Mouse (Mus musculus) embryonic stem cell, embryonic (primary cell): ENCODE results near the gene Cadm1.

Source experiments
- CTCF ChIA-PET, 4 experiments: fragments of 300-600 bp in 2 of 4; fragments of 350-600 bp in 2 of 4; sonication (Branson Sonifier 250); formaldehyde crosslinking; loops; one replicate each; lab custom pipeline; 2022; ENCODE audit warnings: inconsistent platforms in 2 of 4; lab: Charles Lee
- POLR2A ChIA-PET, 4 experiments: fragments of 300-600 bp in 2 of 4; fragments of 350-600 bp in 2 of 4; sonication (Branson Sonifier 250); formaldehyde crosslinking; loops; one replicate each; lab custom pipeline; 2022; ENCODE audit warnings: antibody characterized with exemption in 4 of 4, inconsistent platforms in 1 of 4; lab: Charles Lee

Cadm1 gene

GRCm38 (mm10) chr9:47615049-47615448 lies 85.1 kb downstream of the Cadm1 start:
- ChIA-PET POLR2A (interaction anchor here in 1 of 4 experiments (1.2 to 1.6 kb wide), 2 partner anchors 10 to 30 kb away, joined by 3 read pairs; no protein-coding TSS in a partner anchor), CTCF (no interaction called here)

- ChIA-PET CTCF (interaction anchor here in 1 of 4 experiments (0.6 kb wide), 1 partner anchor 176 kb away, joined by 8 read pairs; no protein-coding TSS in a partner anchor), POLR2A (interaction anchor here in 1 of 4 experiments (0.7 to 2.5 kb wide), 2 partner anchors 14 to 405 kb away, joined by 3 to 12 read pairs; no protein-coding TSS in a partner anchor)
Observed at GRCm38 (mm10) chr9:47616391-47616790, 86.4 kb downstream of the Cadm1 start.

GRCm38 (mm10) chr9:47619501-47620029 lies 89.6 kb downstream of the Cadm1 start:
- CTCF ChIA-PET, result interaction anchor here in 2 of 4 experiments (0.6 to 1.0 kb wide), 2 partner anchors 10 to 89 kb away, joined by 3 to 8 read pairs; no protein-coding TSS in a partner anchor
- POLR2A ChIA-PET, result interaction anchor here in 1 of 4 experiments (0.6 to 1.5 kb wide), 3 partner anchors 8 to 82 kb away, joined by 3 read pairs; no protein-coding TSS in a partner anchor

GRCm38 (mm10) chr9:47623447-47624445 lies 93.8 kb downstream of the Cadm1 start:
- ChIA-PET CTCF (interaction anchor here in 1 of 4 experiments (0.6 to 0.9 kb wide), 2 partner anchors 35 to 455 kb away, joined by 3 to 5 read pairs; no protein-coding TSS in a partner anchor), POLR2A (interaction anchor here in 3 of 4 experiments (0.8 to 3.0 kb wide), 11 partner anchors 9 to 183 kb away, joined by 3 to 8 read pairs (median 4); partner anchors contain the start of gene Cadm1 (in 1 of the 3))

GRCm38 (mm10) chr9:47624565-47625520 lies 94.9 kb downstream of the Cadm1 start:
- POLR2A ChIA-PET, result interaction anchor here in 2 of 4 experiments (0.6 to 3.0 kb wide), 10 partner anchors 13 to 257 kb away, joined by 3 to 8 read pairs (median 5); partner anchors contain the start of gene Cadm1 (in 1 of the 2)
- CTCF ChIA-PET, result interaction anchor here in 1 of 4 experiments (0.9 kb wide), 1 partner anchor 37 kb away, joined by 3 read pairs; no protein-coding TSS in a partner anchor

GRCm38 (mm10) chr9:47625621-47626210 lies 95.7 kb downstream of the Cadm1 start:
- POLR2A ChIA-PET, result interaction anchor here in 1 of 4 experiments (0.6 to 3.0 kb wide), 10 partner anchors 8 to 258 kb away, joined by 3 to 8 read pairs (median 4); no protein-coding TSS in a partner anchor
- CTCF ChIA-PET, result no interaction called here

GRCm38 (mm10) chr9:47627966-47628365 lies 98.0 kb downstream of the Cadm1 start:
- CTCF ChIA-PET, result no interaction called here
- POLR2A ChIA-PET, result interaction anchor here in 1 of 4 experiments (1.3 kb wide), 1 partner anchor 18 kb away, joined by 4 read pairs; no protein-coding TSS in a partner anchor

GRCm38 (mm10) chr9:47628550-47628949 lies 98.6 kb downstream of the Cadm1 start:
- ChIA-PET POLR2A (interaction anchor here in 1 of 4 experiments (0.7 to 3.2 kb wide), 2 partner anchors 11 to 1109 kb away, joined by 3 to 12 read pairs; no protein-coding TSS in a partner anchor), CTCF (no interaction called here)

- ChIA-PET POLR2A (interaction anchor here in 2 of 4 experiments (0.8 to 1.2 kb wide), 3 partner anchors 9 to 105 kb away, joined by 3 to 4 read pairs (median 4); partner anchors contain the start of gene Cadm1 (in 1 of the 2)), CTCF (no interaction called here)
Observed at GRCm38 (mm10) chr9:47634695-47635094, 104.7 kb downstream of the Cadm1 start.

GRCm38 (mm10) chr9:47642663-47643062 lies 112.7 kb downstream of the Cadm1 start:
- CTCF ChIA-PET, result interaction anchor here in 1 of 4 experiments (0.7 kb wide), 1 partner anchor 546 kb away, joined by 3 read pairs; no protein-coding TSS in a partner anchor
- POLR2A ChIA-PET, result interaction anchor here in 1 of 4 experiments (1.6 kb wide), 1 partner anchor 8 kb away, joined by 4 read pairs; no protein-coding TSS in a partner anchor

- CTCF ChIA-PET, result interaction anchor here in 1 of 4 experiments (1.0 kb wide), 1 partner anchor 31 kb away, joined by 3 read pairs; no protein-coding TSS in a partner anchor
- POLR2A ChIA-PET, result interaction anchor here in 2 of 4 experiments (0.7 to 1.5 kb wide), 2 partner anchors 9 to 22 kb away, joined by 3 read pairs; no protein-coding TSS in a partner anchor
Observed at GRCm38 (mm10) chr9:47645056-47645455, 115.1 kb downstream of the Cadm1 start.

- CTCF ChIA-PET, result no interaction called here
Observed at GRCm38 (mm10) chr9:47651431-47651830, 121.5 kb downstream of the Cadm1 start.

GRCm38 (mm10) chr9:47652203-47652602 lies 122.2 kb downstream of the Cadm1 start:
- ChIA-PET POLR2A (interaction anchor here in 1 of 4 experiments (0.6 kb wide), 1 partner anchor 43 kb away, joined by 3 read pairs; no protein-coding TSS in a partner anchor), CTCF (interaction anchor here in 1 of 4 experiments (0.6 kb wide), 1 partner anchor 794 kb away, joined by 3 read pairs; no protein-coding TSS in a partner anchor)

More at GRCm38 (mm10) chr9:47651431-47651830, 121.5 kb downstream of the Cadm1 start:
- POLR2A ChIA-PET, result interaction anchor here in 1 of 4 experiments (0.6 kb wide), 1 partner anchor 44 kb away, joined by 3 read pairs; no protein-coding TSS in a partner anchor

GRCm38 (mm10) chr9:47652936-47653335 lies 123.0 kb downstream of the Cadm1 start:
- CTCF ChIA-PET, result interaction anchor here in 1 of 4 experiments (0.6 kb wide), 1 partner anchor 794 kb away, joined by 3 read pairs; no protein-coding TSS in a partner anchor
- POLR2A ChIA-PET, result interaction anchor here in 1 of 4 experiments (1.9 kb wide), 1 partner anchor 9 kb away, joined by 6 read pairs; no protein-coding TSS in a partner anchor

GRCm38 (mm10) chr9:47659366-47660090 lies 129.6 kb downstream of the Cadm1 start:
- ChIA-PET CTCF (no interaction called here), POLR2A (interaction anchor here in 1 of 4 experiments (0.9 kb wide), 1 partner anchor 28 kb away, joined by 4 read pairs; no protein-coding TSS in a partner anchor)
